Mouse (Mus musculus) heart, embryonic 12.5 days (tissue): ENCODE data around the gene Ctrl. TPM values are rescaled to one million over a fixed set of nuclear protein-coding genes. Genes with fewer than 3 reads are reported as not detected.
A peak's percentile ranks its signal among the peaks of the same experiment; 100 is the strongest.

Experiments
- ATAC-seq: fragments of 200-750 bp; cut with Nextera tagmentation; 2 replicates; pipeline ENCODE4 v1.8.0; 2017; ENCODE audit warnings: moderate TSS enrichment, moderate library complexity; ENCODE audit not compliant: insufficient number of reproducible peaks, low FRiP score
- H3K27ac ChIP-seq: fragments of 300-500 bp; sonication (generic); 2 replicates; pipeline ENCODE4 v1.5.1; 2016; ENCODE audit warnings: mild to moderate bottlenecking, moderate library complexity; ENCODE audit not compliant: poor library complexity, severe bottlenecking
- H3K27me3 ChIP-seq: fragments of 300-500 bp; sonication (generic); replicated peaks from 2 replicates; pipeline ENCODE4 v1.6.1; 2016; ENCODE audit warnings: mild to moderate bottlenecking, moderate library complexity
- H3K36me3 ChIP-seq: fragments of 300-500 bp; sonication (generic); 2 replicates; pipeline ENCODE4 v1.6.1; 2016; ENCODE audit warnings: mild to moderate bottlenecking, moderate library complexity
- H3K4me1 ChIP-seq: fragments of 300-500 bp; sonication (generic); replicated peaks from 2 replicates; pipeline ENCODE4 v1.6.1; 2016; ENCODE audit warnings: mild to moderate bottlenecking
- H3K4me2 ChIP-seq: fragments of 300-500 bp; sonication (generic); 2 replicates; pipeline ENCODE4 v1.6.1; 2016; ENCODE audit warnings: mild to moderate bottlenecking, moderate library complexity
- H3K4me3 ChIP-seq: fragments of 300-500 bp; sonication (generic); 2 replicates; pipeline ENCODE4 v1.5.1; 2016; ENCODE audit warnings: mild to moderate bottlenecking
- H3K9ac ChIP-seq: fragments of 300-500 bp; sonication (generic); 2 replicates; pipeline ENCODE4 v1.6.1; 2016; ENCODE audit warnings: mild to moderate bottlenecking, moderate library complexity
- H3K9me3 ChIP-seq: fragments of 300-500 bp; sonication (generic); replicated peaks from 2 replicates; pipeline ENCODE4 v1.6.1; 2016; ENCODE audit warnings: mild to moderate bottlenecking, moderate library complexity
- WGBS: fragments of 180-500 bp; shearing (Covaris S2); methylation state at CpG from one replicate; pipeline ENCODE4 v1.1.7; 2016; 5-methylcytosine and 5-hydroxymethylcytosine counted together
- polyA plus RNA-seq: library from polyadenylated mRNA; unstranded; fragments of >200 nt; fragmentation: Nextera tagmentation; extraction: Ambion mirVana; gene quantifications from 2 replicates; pipeline ENCODE4 v1.2.1, GENCODE M21; 2016

Gene Ctrl
- polyA plus RNA-seq, 1 experiment from 2014 or later = 0.73 TPM

- Histone ChIP-seq H3K4me3 (peak within 1 kb of the TSS; percentile 77), H3K4me2 (peak within 1 kb of the TSS; percentile 86), H3K9ac (peak within 1 kb of the TSS; percentile 91), H3K9me3 (no peaks in the 10 kb centered on the region), H3K4me1 (peaks cover 21% of the 10 kb centered on the region), H3K36me3 (peaks cover 43% of the 10 kb centered on the region), H3K27me3 (no peaks in the 10 kb centered on the region), H3K27ac (peak within 1 kb of the TSS; percentile 95)
- 28% methylated on average over 4 of the region's 4 CpGs for WGBS
- ATAC-seq = no peak
These were observed 4.6 kb upstream of the Ctrl start, which contains the start of gene Psmb10 for GRCm38 (mm10) chr8:105938306-105938669. TSS of gene Psmb10 (minus strand) at chr8:105938444.

- peaks cover 37% of the 10 kb centered on the region for H3K36me3 ChIP-seq
- H3K9ac ChIP-seq = peak overlapping the region; percentile 91
- under 1% methylated on average over 33 of the region's 33 CpGs for WGBS
- H3K27ac ChIP-seq = peak overlapping the region; percentile 95
- H3K4me3 ChIP-seq = peak overlapping the region; percentile 77
- peaks cover 21% of the 10 kb centered on the region for H3K4me1 ChIP-seq
- H3K9me3 ChIP-seq = no peaks in the 10 kb centered on the region
- no peaks in the 10 kb centered on the region for H3K27me3 ChIP-seq
- H3K4me2 ChIP-seq = peak overlapping the region; percentile 86
- ATAC-seq = peak; percentile 31; the same call in 1 of the 2 replicates
These were observed 4.0 kb upstream of the Ctrl start for GRCm38 (mm10) chr8:105937496-105938305.

GRCm38 (mm10) chr8:105936866-105937475 is 3.3 kb upstream of the Ctrl start:
- H3K9ac ChIP-seq = peak overlapping the region; percentile 91
- peaks cover 21% of the 10 kb centered on the region for H3K4me1 ChIP-seq
- peak overlapping the region; percentile 77 for H3K4me3 ChIP-seq
- H3K27ac ChIP-seq = peak overlapping the region; percentile 95
- H3K4me2 ChIP-seq = peak overlapping the region; percentile 86
- H3K27me3 ChIP-seq = no peaks in the 10 kb centered on the region
- peaks cover 37% of the 10 kb centered on the region for H3K36me3 ChIP-seq
- under 1% methylated on average over 30 of the region's 30 CpGs for WGBS
- peak; percentile 91 for ATAC-seq
- no peaks in the 10 kb centered on the region for H3K9me3 ChIP-seq

GRCm38 (mm10) chr8:105935863-105936603 is 2.4 kb upstream of the Ctrl start:
- peaks cover 34% of the 10 kb centered on the region for H3K36me3 ChIP-seq
- H3K4me1 ChIP-seq = peaks cover 22% of the 10 kb centered on the region
- H3K9ac ChIP-seq = peak overlapping the region; percentile 70
- ATAC-seq = no peak
- peak overlapping the region; percentile 86 for H3K4me2 ChIP-seq
- no peaks in the 10 kb centered on the region for H3K9me3 ChIP-seq
- peak overlapping the region; percentile 59; the same call in 1 of the 2 replicates for H3K27ac ChIP-seq
- no peaks in the 10 kb centered on the region for H3K27me3 ChIP-seq
- 26% methylated on average over 7 of the region's 7 CpGs for WGBS
- peak overlapping the region; percentile 77 for H3K4me3 ChIP-seq

- 54% methylated on average over 6 of the region's 6 CpGs for WGBS
- Histone ChIP-seq H3K9ac (no peak overlapping the region), H3K4me3 (no peak overlapping the region), H3K27me3 (no peaks in the 10 kb centered on the region), H3K36me3 (peaks cover 32% of the 10 kb centered on the region), H3K4me2 (no peak overlapping the region), H3K4me1 (peaks cover 24% of the 10 kb centered on the region), H3K27ac (no peak overlapping the region), H3K9me3 (no peaks in the 10 kb centered on the region)
- no peak for ATAC-seq
These were observed 1.4 kb upstream of the Ctrl start for GRCm38 (mm10) chr8:105935105-105935504.

GRCm38 (mm10) chr8:105932525-105932924 is 1.1 kb downstream of the Ctrl start:
- no peaks in the 10 kb centered on the region for H3K9me3 ChIP-seq
- ATAC-seq = no peak
- no peak overlapping the region for H3K4me3 ChIP-seq
- peaks cover 18% of the 10 kb centered on the region for H3K4me1 ChIP-seq
- WGBS = 82% methylated on average over 11 of the region's 11 CpGs
- H3K9ac ChIP-seq = no peak overlapping the region
- no peak overlapping the region for H3K4me2 ChIP-seq
- H3K27me3 ChIP-seq = no peaks in the 10 kb centered on the region
- peaks cover 33% of the 10 kb centered on the region for H3K36me3 ChIP-seq
- no peak overlapping the region for H3K27ac ChIP-seq

- Histone ChIP-seq H3K36me3 (peaks cover 37% of the 10 kb centered on the region), H3K9me3 (no peaks in the 10 kb centered on the region)
These were observed 2.4 kb downstream of the Ctrl start for GRCm38 (mm10) chr8:105931271-105931670.

GRCm38 (mm10) chr8:105930602-105931001 is 3.1 kb downstream of the Ctrl start:
- Histone ChIP-seq H3K4me1 (peaks cover 6% of the 10 kb centered on the region; the same call in 1 of the 2 replicates), H3K36me3 (peaks cover 42% of the 10 kb centered on the region), H3K27me3 (no peaks in the 10 kb centered on the region), H3K9me3 (no peaks in the 10 kb centered on the region), H3K4me2 (no peak overlapping the region), H3K4me3 (no peak overlapping the region), H3K9ac (no peak overlapping the region), H3K27ac (no peak overlapping the region)
- ATAC-seq = peak; percentile 13; the same call in 1 of the 2 replicates
- WGBS = 16% methylated on average over 8 of the region's 8 CpGs

More at GRCm38 (mm10) chr8:105931271-105931670, 2.4 kb downstream of the Ctrl start:
- ATAC-seq = no peak
- no peak overlapping the region for H3K27ac ChIP-seq
- H3K4me3 ChIP-seq = no peak overlapping the region
- H3K27me3 ChIP-seq = no peaks in the 10 kb centered on the region
- no peak overlapping the region for H3K9ac ChIP-seq
- 87% methylated on average over 3 of the region's 3 CpGs for WGBS
- H3K4me1 ChIP-seq = peaks cover 13% of the 10 kb centered on the region
- no peak overlapping the region for H3K4me2 ChIP-seq

- ATAC-seq = no peak
- Histone ChIP-seq H3K4me1 (peaks cover 8% of the 10 kb centered on the region), H3K9ac (no peak overlapping the region), H3K27ac (no peak overlapping the region), H3K36me3 (peaks cover 28% of the 10 kb centered on the region), H3K4me2 (no peak overlapping the region), H3K27me3 (no peaks in the 10 kb centered on the region), H3K9me3 (no peaks in the 10 kb centered on the region), H3K4me3 (no peak overlapping the region)
- WGBS = 68% methylated on average over 3 of the region's 3 CpGs
These were observed 8.5 kb downstream of the Ctrl start for GRCm38 (mm10) chr8:105925123-105925522.

- peaks cover 6% of the 10 kb centered on the region for H3K4me1 ChIP-seq
- WGBS = 78% methylated on average over 3 of the region's 3 CpGs
- H3K9me3 ChIP-seq = no peaks in the 10 kb centered on the region
- no peak overlapping the region for H3K27ac ChIP-seq
- no peak overlapping the region for H3K4me2 ChIP-seq
- peaks cover 36% of the 10 kb centered on the region for H3K36me3 ChIP-seq
- no peaks in the 10 kb centered on the region for H3K27me3 ChIP-seq
- ATAC-seq = no peak
- no peak overlapping the region for H3K9ac ChIP-seq
- no peak overlapping the region for H3K4me3 ChIP-seq
These were observed 14.3 kb downstream of the Ctrl start for GRCm38 (mm10) chr8:105919390-105919789.
